Mouse (Mus musculus): ENCODE data around the gene Amph. TPM values are rescaled to one million over a fixed set of nuclear protein-coding genes. Genes with fewer than 3 reads are reported as not detected.
"Not testable (repeated sequence)": the region's sequence is repeated elsewhere in the genome, so short reads cannot be mapped to it uniquely, and the experiment has no call there.

Amph gene
- total RNA-seq, 2 experiments from 2014 or later = 1.1 to 1.4 TPM

- DNase-seq = no peak
Measured at GRCm38 (mm10) chr13:19025906-19026305, 77.9 kb downstream of the Amph start.

- DNase-seq = no peak
Measured at GRCm38 (mm10) chr13:19026923-19027322, 78.9 kb downstream of the Amph start.

GRCm38 (mm10) chr13:19027766-19028350, 79.9 kb downstream of the Amph start:
- DNase-seq = no peak

- peak in 1 of 2 experiments; percentile 10 for DNase-seq
Measured at GRCm38 (mm10) chr13:19031916-19032688, 84.1 kb downstream of the Amph start.

GRCm38 (mm10) chr13:19052090-19052489, 104.1 kb downstream of the Amph start:
- no peak for DNase-seq

GRCm38 (mm10) chr13:19054504-19054903, 106.5 kb downstream of the Amph start:
- no peak for DNase-seq

- DNase-seq = no peak
Measured at GRCm38 (mm10) chr13:19072261-19072660, 124.3 kb downstream of the Amph start.

- no peak for DNase-seq
Measured at GRCm38 (mm10) chr13:19077427-19077826, 129.4 kb downstream of the Amph start.

GRCm38 (mm10) chr13:19081932-19082331, 133.9 kb downstream of the Amph start:
- DNase-seq = no peak

- DNase-seq = no peak
Measured at GRCm38 (mm10) chr13:19094571-19094970, 146.6 kb downstream of the Amph start.

GRCm38 (mm10) chr13:19097117-19097516, 149.1 kb downstream of the Amph start:
- DNase-seq = no peak

GRCm38 (mm10) chr13:19101889-19102402, 153.9 kb downstream of the Amph start:
- DNase-seq = no peak

- DNase-seq = peak; percentile 1 to 5
Measured at GRCm38 (mm10) chr13:19106418-19106817, 158.4 kb downstream of the Amph start.

GRCm38 (mm10) chr13:19109331-19109730, 161.3 kb downstream of the Amph start:
- no peak for DNase-seq

GRCm38 (mm10) chr13:19113034-19113922, 165.3 kb downstream of the Amph start:
- no peak for DNase-seq

GRCm38 (mm10) chr13:19114761-19115160, 166.8 kb downstream of the Amph start:
- DNase-seq = not testable (repeated sequence)

- no peak for DNase-seq
Measured at GRCm38 (mm10) chr13:19126912-19127552, 179.0 kb downstream of the Amph start.

- DNase-seq = peak; percentile 2 to 49
Measured at GRCm38 (mm10) chr13:19133833-19134232, 185.8 kb downstream of the Amph start.

GRCm38 (mm10) chr13:19137212-19137611, 189.2 kb downstream of the Amph start:
- no peak for DNase-seq

GRCm38 (mm10) chr13:19137932-19138331, 189.9 kb downstream of the Amph start:
- DNase-seq = no peak

GRCm38 (mm10) chr13:19138550-19138949, 190.5 kb downstream of the Amph start:
- no peak for DNase-seq

- no peak for DNase-seq
Measured at GRCm38 (mm10) chr13:19139104-19139503, 191.1 kb downstream of the Amph start.

Data from heart, adult 18-20 months (tissue).